Mouse (Mus musculus): ENCODE data around the gene Crocc2.

The Crocc2 gene

DNA sequence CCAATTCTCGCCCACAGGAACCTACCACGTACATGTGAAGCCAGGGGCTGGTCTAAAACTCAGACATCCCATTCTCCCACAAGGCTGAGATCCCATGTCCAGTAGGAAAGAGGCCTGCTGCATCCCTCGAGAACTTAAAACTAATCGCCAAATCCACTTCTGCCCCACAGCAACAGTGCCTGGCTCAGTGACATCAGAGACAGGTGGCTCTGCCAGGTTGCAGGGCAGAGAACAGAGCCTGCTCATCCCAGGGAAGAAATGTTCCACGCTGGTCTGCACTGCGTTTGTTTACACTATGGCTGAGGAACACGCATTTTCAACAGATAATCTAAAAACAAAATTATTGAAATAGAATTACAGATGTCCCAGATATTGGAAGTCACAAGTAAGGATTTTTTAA is 108.5 kb downstream of the Crocc2 start:
- DNase-seq: no peak
